Mouse (Mus musculus) megakaryocyte, embryonic 14.5 days (primary cell): Measurements from ENCODE around the gene Garem2.

Source experiments
- FLI1 ChIP-seq: IDR thresholded peaks from 2 replicates; pipeline ENCODE4 v1.6.1; 2012; ENCODE audit warnings: low read length, inconsistent platforms, mixed read lengths
- GATA1 ChIP-seq: IDR thresholded peaks from 3 replicates; pipeline ENCODE4 v1.6.1; 2012; ENCODE audit warnings: mixed read lengths, low read length, inconsistent platforms, borderline replicate concordance

GRCm38 (mm10) chr5:30119163-30119562 is 14.2 kb downstream of the Garem2 start:
- TF ChIP-seq GATA1 (no peak), FLI1 (no peak)
